ENCODE assay signal across 17 mouse cellular contexts in the genomic region with DNA sequence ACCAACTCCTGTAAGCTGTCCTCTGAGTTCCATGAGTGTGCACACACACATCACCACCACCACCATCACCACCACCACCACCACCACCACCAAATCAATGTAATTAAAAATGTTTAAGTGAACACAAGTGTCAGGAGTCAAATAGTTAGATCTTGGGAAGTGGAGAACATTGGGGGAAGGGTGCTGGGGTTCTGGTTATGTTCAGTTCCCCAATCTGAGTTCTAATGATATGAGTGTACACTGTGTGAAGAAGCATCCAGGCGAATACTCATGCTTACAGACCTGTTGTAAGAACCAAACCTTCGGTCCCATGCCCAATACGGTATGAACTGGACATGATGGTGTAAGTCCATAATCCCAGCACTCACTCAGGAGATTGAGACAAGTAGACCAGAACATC.
"Had no signal": no experiment of that assay in that cellular context is flagged by ENCODE, and none has a peak within 500 bp of the region (broad histone marks: within the 10 kb centered on the region; RNA-seq: fewer than 3 reads in every experiment).

No protein-coding gene starts in this region.

- H3K4me1 ChIP-seq: neural tube, embryonic 12.5 days; neural tube, embryonic 13.5 days; neural tube, embryonic 15.5 days; stomach, embryonic 15.5 days had no signal

- H3K9ac ChIP-seq: neural tube, embryonic 12.5 days; neural tube, embryonic 13.5 days; neural tube, embryonic 15.5 days; stomach, embryonic 15.5 days had no signal

- H3K27me3 ChIP-seq: neural tube, embryonic 12.5 days; neural tube, embryonic 13.5 days; neural tube, embryonic 15.5 days; stomach, embryonic 15.5 days had no signal

- H3K9me3 ChIP-seq: neural tube, embryonic 12.5 days; neural tube, embryonic 13.5 days; neural tube, embryonic 15.5 days; stomach, embryonic 15.5 days had no signal

- H3K36me3 ChIP-seq: neural tube, embryonic 12.5 days; neural tube, embryonic 13.5 days; neural tube, embryonic 15.5 days; stomach, embryonic 15.5 days had no signal

- DNase-seq: retina, postnatal 1 day; right cerebral cortex, adult 18-20 months; right cerebral cortex, postnatal 14 days; right cerebral cortex, postnatal 25 days; right cerebral cortex, postnatal 4 days; spleen, adult 18-20 months; thymus, adult 18-20 months; thymus, adult 2 months; thymus, postnatal 14 days; thymus, postnatal 25 days; thymus, postnatal 36 days; thymus, postnatal 4 days had no signal

- H3K4me2 ChIP-seq: neural tube, embryonic 12.5 days; neural tube, embryonic 13.5 days; neural tube, embryonic 15.5 days; stomach, embryonic 15.5 days had no signal

- H3K4me3 ChIP-seq: neural tube, embryonic 12.5 days; neural tube, embryonic 13.5 days; neural tube, embryonic 15.5 days; stomach, embryonic 15.5 days had no signal

- H3K27ac ChIP-seq: neural tube, embryonic 12.5 days; neural tube, embryonic 13.5 days; neural tube, embryonic 15.5 days; stomach, embryonic 15.5 days; stomach, postnatal 0 days had no signal
